16 mouse cellular contexts compared by ENCODE assay signal in genomic region chr14:93895131-93895530, GRCm38 (mm10). TPM values are rescaled to one million over a fixed set of nuclear protein-coding genes. Genes with fewer than 3 reads are reported as not detected.
"Had no signal": no experiment of that assay in that cellular context is flagged by ENCODE, and none has a peak within 500 bp of the region (broad histone marks: within the 10 kb centered on the region; RNA-seq: fewer than 3 reads in every experiment).

No protein-coding gene starts in this region.

- ATAC-seq: hindbrain, embryonic 16.5 days; inflammation-experienced regulatory T-cells, adult 6 months; intestine, embryonic 15.5 days; intestine, postnatal 0 days had no signal

- DNase-seq: gastrocnemius, adult 2 months; gastrocnemius, postnatal 10 days; gastrocnemius, postnatal 25 days; heart, adult 18-20 months; heart, postnatal 10 days; heart, postnatal 4 days; kidney, adult 18-20 months; kidney, adult 8-10 months; kidney, postnatal 10 days; kidney, postnatal 25 days; kidney, postnatal 4 days; liver had no signal

RNA-seq across cellular contexts. Expression of gene Pcdh9, which starts 4.7 kb away (rescaled TPM):
- polyA plus RNA-seq: inflammation-experienced regulatory T-cells, adult 6 months had no signal
